Mouse (Mus musculus): ENCODE measurements around the gene Smg5.
"Not testable (repeated sequence)": the region's sequence is repeated elsewhere in the genome, so short reads cannot be mapped to it uniquely, and the experiment has no call there.

The Smg5 gene

GRCm38 (mm10) chr3:88354396-88355165 is 18.5 kb downstream of the Smg5 start:
- peak; percentile 30 for DNase-seq

GRCm38 (mm10) chr3:88359584-88359983 is 23.5 kb downstream of the Smg5 start:
- DNase-seq, result no peak

- DNase-seq, result no peak
Observed at GRCm38 (mm10) chr3:88359989-88360388, 23.9 kb downstream of the Smg5 start.

GRCm38 (mm10) chr3:88361096-88361495 is 25.0 kb downstream of the Smg5 start:
- DNase-seq, result no peak

- DNase-seq, result no peak
Observed at GRCm38 (mm10) chr3:88361612-88362313, 25.7 kb downstream of the Smg5 start.

GRCm38 (mm10) chr3:88363700-88364099 is 27.6 kb downstream of the Smg5 start:
- DNase-seq, result no peak

- peak; percentile 79 for DNase-seq
Observed at GRCm38 (mm10) chr3:88364337-88364736, 28.3 kb downstream of the Smg5 start, which contains the start of gene Paqr6. Gene Paqr6 (plus strand): TSS chr3:88364584.

GRCm38 (mm10) chr3:88365705-88366361 is 29.8 kb downstream of the Smg5 start:
- DNase-seq, result no peak

GRCm38 (mm10) chr3:88366830-88367428 is 30.9 kb downstream of the Smg5 start:
- peak; percentile 36 for DNase-seq

- not testable (repeated sequence) for DNase-seq
Observed at GRCm38 (mm10) chr3:88367517-88367916, 31.5 kb downstream of the Smg5 start.

- not testable (repeated sequence) for DNase-seq
Observed at GRCm38 (mm10) chr3:88368511-88368910, 32.5 kb downstream of the Smg5 start.

GRCm38 (mm10) chr3:88372643-88373042 is 36.6 kb downstream of the Smg5 start, which contains the start of gene Bglap3:
Gene Bglap3 (minus strand): TSS chr3:88372743.
- DNase-seq, result not testable (repeated sequence)

GRCm38 (mm10) chr3:88375750-88376626 is 39.9 kb downstream of the Smg5 start:
- not testable (repeated sequence) for DNase-seq

- not testable (repeated sequence) for DNase-seq
Observed at GRCm38 (mm10) chr3:88376644-88377043, 40.6 kb downstream of the Smg5 start.

GRCm38 (mm10) chr3:88378599-88378998 is 42.5 kb downstream of the Smg5 start, which contains the start of gene Bglap2:
Gene Bglap2 (minus strand): TSS chr3:88378699.
- DNase-seq, result not testable (repeated sequence)

GRCm38 (mm10) chr3:88381389-88382315 is 45.6 kb downstream of the Smg5 start:
- not testable (repeated sequence) for DNase-seq

- DNase-seq, result not testable (repeated sequence)
Observed at GRCm38 (mm10) chr3:88382383-88382782, 46.3 kb downstream of the Smg5 start.

GRCm38 (mm10) chr3:88384364-88384763 is 48.3 kb downstream of the Smg5 start, which contains the start of gene Bglap:
Gene Bglap (minus strand): TSS chr3:88384464.
- DNase-seq, result no peak

- DNase-seq, result no peak
Observed at GRCm38 (mm10) chr3:88393776-88394375, 57.8 kb downstream of the Smg5 start.

GRCm38 (mm10) chr3:88395288-88395687 is 59.2 kb downstream of the Smg5 start:
- no peak for DNase-seq

All from kidney, adult 18-20 months (tissue).